Mouse (Mus musculus): ENCODE measurements around the gene Pigm. TPM values are rescaled to one million over a fixed set of nuclear protein-coding genes. Genes with fewer than 3 reads are reported as not detected.

The Pigm gene
- polyA plus RNA-seq, 1 experiment from 2014 or later: 6.6 TPM

- Histone ChIP-seq H3K27me3 (no peaks in the 10 kb centered on the region), H3K9ac (no peak overlapping the region), H3K36me3 (no peaks in the 10 kb centered on the region), H3K4me2 (no peak overlapping the region), H3K9me3 (no peaks in the 10 kb centered on the region), H3K27ac (no peak overlapping the region), H3K4me1 (0 out of 2 replicates have a peak, but pooled peaks cover 3% of the 10 kb centered on the region), H3K4me3 (no peak overlapping the region)
- ATAC-seq (ENCODE audit: insufficient number of reproducible peaks, insufficient read depth, low FRiP score, low TSS enrichment, low read depth): no peak
- WGBS: 86% methylated on average over 20 of the region's 20 CpGs
These were observed 56.9 kb downstream of the Pigm start for GRCm38 (mm10) chr1:172433012-172433850.

Other genes starting within 250 kb of the Pigm start
- gene Pex19, start 249.8 kb upstream of the Pigm start, polyA plus RNA-seq (2015; fragmentation: Nextera tagmentation; extraction: Ambion mirVana): 133 and 152 TPM in 2 replicates
- 150 and 153 TPM in 2 replicates for gene Dcaf8, start 228.5 kb upstream of the Pigm start, polyA plus RNA-seq (2015; fragmentation: Nextera tagmentation; extraction: Ambion mirVana)
- 79.3 and 83.7 TPM in 2 replicates for gene Pea15a, start 169.7 kb upstream of the Pigm start, polyA plus RNA-seq (2015; fragmentation: Nextera tagmentation; extraction: Ambion mirVana)
- 2.1 and 4.3 TPM in 2 replicates for gene Casq1, start 156.7 kb upstream of the Pigm start, polyA plus RNA-seq (2015; fragmentation: Nextera tagmentation; extraction: Ambion mirVana)
- gene Atp1a4, start 118.1 kb upstream of the Pigm start, polyA plus RNA-seq (2015; fragmentation: Nextera tagmentation; extraction: Ambion mirVana): not detected in 2 replicates
- 46.9 and 49.8 TPM in 2 replicates for gene Igsf8, start 114.9 kb upstream of the Pigm start, polyA plus RNA-seq (2015; fragmentation: Nextera tagmentation; extraction: Ambion mirVana)
- 1.9 and 2.5 TPM in 2 replicates for gene Atp1a2, start 78.5 kb upstream of the Pigm start, polyA plus RNA-seq (2015; fragmentation: Nextera tagmentation; extraction: Ambion mirVana)
- gene Kcnj9, start 47.2 kb upstream of the Pigm start, polyA plus RNA-seq (2015; fragmentation: Nextera tagmentation; extraction: Ambion mirVana): 0.07 TPM in 1 of 2 replicates, not detected in the other
- gene Kcnj10, start 35.3 kb upstream of the Pigm start, polyA plus RNA-seq (2015; fragmentation: Nextera tagmentation; extraction: Ambion mirVana): 0.06 TPM in 2 replicates
- gene Slamf9, start 98.8 kb downstream of the Pigm start, polyA plus RNA-seq (2015; fragmentation: Nextera tagmentation; extraction: Ambion mirVana): 0.47 TPM in 1 of 2 replicates, not detected in the other
- 75.6 and 83.2 TPM in 2 replicates for gene Igsf9, start 105.2 kb downstream of the Pigm start, polyA plus RNA-seq (2015; fragmentation: Nextera tagmentation; extraction: Ambion mirVana)
- gene Tagln2, start 123.5 kb downstream of the Pigm start, polyA plus RNA-seq (2015; fragmentation: Nextera tagmentation; extraction: Ambion mirVana): 133 and 135 TPM in 2 replicates
- 2.0 and 2.3 TPM in 2 replicates for gene Cfap45, start 144.3 kb downstream of the Pigm start, polyA plus RNA-seq (2015; fragmentation: Nextera tagmentation; extraction: Ambion mirVana)
- 0.40 and 0.77 TPM in 2 replicates for gene Vsig8, start 179.4 kb downstream of the Pigm start, polyA plus RNA-seq (2015; fragmentation: Nextera tagmentation; extraction: Ambion mirVana)
- gene Slamf8, start 214.0 kb downstream of the Pigm start, polyA plus RNA-seq (2015; fragmentation: Nextera tagmentation; extraction: Ambion mirVana): 0.17 and 0.26 TPM in 2 replicates
- gene Fcrl6, start 226.0 kb downstream of the Pigm start, polyA plus RNA-seq (2015; fragmentation: Nextera tagmentation; extraction: Ambion mirVana): 0.74 and 0.88 TPM in 2 replicates